Mouse (Mus musculus) hindbrain, embryonic 16.5 days (tissue): ENCODE data around the gene Trmt112. TPM values are rescaled to one million over a fixed set of nuclear protein-coding genes. Genes with fewer than 3 reads are reported as not detected.
A peak's percentile ranks its signal among the peaks of the same experiment; 100 is the strongest.

Experiments used
- ATAC-seq: fragments of 200-750 bp; cut with Nextera tagmentation; 2 replicates; pipeline ENCODE4 v1.8.0; 2017; ENCODE audit warnings: moderate TSS enrichment, moderate library complexity
- H3K27ac ChIP-seq: fragments of 300-500 bp; sonication (generic); 2 replicates; pipeline ENCODE4 v1.5.1; 2014; ENCODE audit warnings: low read depth, mild to moderate bottlenecking, control low read depth, low read length, moderate library complexity
- H3K27me3 ChIP-seq: fragments of 300-500 bp; sonication (generic); replicated peaks from 2 replicates; pipeline ENCODE4 v1.6.1; 2014; ENCODE audit warnings: low read length; ENCODE audit not compliant: control insufficient read depth, insufficient read depth
- H3K36me3 ChIP-seq: fragments of 300-500 bp; sonication (generic); 2 replicates; pipeline ENCODE4 v1.6.1; 2014; ENCODE audit warnings: mild to moderate bottlenecking, low read length, moderate library complexity, mixed read lengths; ENCODE audit not compliant: control insufficient read depth, insufficient read depth
- H3K4me1 ChIP-seq: fragments of 300-500 bp; sonication (generic); 2 replicates; pipeline ENCODE4 v1.6.1; 2014; ENCODE audit warnings: low read depth, low read length; ENCODE audit not compliant: control insufficient read depth, insufficient read depth
- H3K4me2 ChIP-seq: fragments of 300-500 bp; sonication (generic); 2 replicates; pipeline ENCODE4 v1.6.1; 2014; ENCODE audit warnings: mild to moderate bottlenecking, low read length, control low read depth, moderate library complexity
- H3K4me3 ChIP-seq: fragments of 300-500 bp; sonication (generic); 2 replicates; pipeline ENCODE4 v1.5.1; 2014; ENCODE audit warnings: mild to moderate bottlenecking, low read length, control low read depth, moderate library complexity
- H3K9ac ChIP-seq: fragments of 300-500 bp; sonication (generic); 2 replicates; pipeline ENCODE4 v1.6.1; 2014; ENCODE audit warnings: low read depth, mild to moderate bottlenecking, control low read depth, low read length, moderate library complexity
- H3K9me3 ChIP-seq: fragments of 300-500 bp; sonication (generic); 2 replicates; pipeline ENCODE4 v1.6.1; 2014; ENCODE audit warnings: mild to moderate bottlenecking, low read length, moderate library complexity; ENCODE audit not compliant: control insufficient read depth
- WGBS: fragments of 180-500 bp; shearing (Covaris S2); extraction: QIAGEN DNeasy Blood & Tissue Kit; methylation state at CpG from one replicate; pipeline ENCODE4 v1.1.7; 2014; 5-methylcytosine and 5-hydroxymethylcytosine counted together
- polyA plus RNA-seq: library from polyadenylated mRNA; unstranded; fragments of >200 nt; fragmentation: Nextera tagmentation; extraction: Ambion mirVana; gene quantifications from 2 replicates; pipeline ENCODE4 v1.2.1, GENCODE M21; 2015

Gene Trmt112
- polyA plus RNA-seq, 1 experiment from 2014 or later, result 101 TPM

GRCm38 (mm10) chr19:6940396-6941351, 31.2 kb downstream of the Trmt112 start:
- no peaks in the 10 kb centered on the region for H3K9me3 ChIP-seq
- WGBS, result 19% methylated on average over 29 of the region's 29 CpGs
- peak overlapping the region; percentile 95 for H3K9ac ChIP-seq
- ATAC-seq, result peak; percentile 7
- peak overlapping the region; percentile 86 for H3K4me3 ChIP-seq
- H3K4me2 ChIP-seq, result peak overlapping the region; percentile 76
- H3K36me3 ChIP-seq, result no peaks in the 10 kb centered on the region
- peaks cover 35% of the 10 kb centered on the region for H3K4me1 ChIP-seq
- peaks cover 10% of the 10 kb centered on the region for H3K27me3 ChIP-seq
- peak overlapping the region; percentile 97 for H3K27ac ChIP-seq

GRCm38 (mm10) chr19:6941372-6942248, 32.1 kb downstream of the Trmt112 start, which contains the start of gene Bad:
TSS of gene Bad (plus strand) at chr19:6941861.
- H3K9ac ChIP-seq, result peak within 1 kb of the TSS; percentile 95
- H3K9me3 ChIP-seq, result no peaks in the 10 kb centered on the region
- no peaks in the 10 kb centered on the region for H3K36me3 ChIP-seq
- peak within 1 kb of the TSS; percentile 97 for H3K27ac ChIP-seq
- H3K4me2 ChIP-seq, result peak within 1 kb of the TSS; percentile 76
- peak; percentile 83 for ATAC-seq
- WGBS, result under 1% methylated on average over 82 of the region's 83 CpGs
- H3K4me3 ChIP-seq, result peak within 1 kb of the TSS; percentile 86
- peaks cover 3% of the 10 kb centered on the region; the same call in 1 of the 2 replicates for H3K27me3 ChIP-seq
- peaks cover 35% of the 10 kb centered on the region for H3K4me1 ChIP-seq

GRCm38 (mm10) chr19:6942249-6942691, 32.8 kb downstream of the Trmt112 start, which contains the start of gene Gpr137:
TSS of gene Gpr137 (minus strand) at chr19:6942480.
- Histone ChIP-seq H3K27ac (peak within 1 kb of the TSS; percentile 97), H3K9ac (peak within 1 kb of the TSS; percentile 95), H3K36me3 (no peaks in the 10 kb centered on the region; the same call in 1 of the 2 replicates), H3K4me3 (peak within 1 kb of the TSS; percentile 86), H3K9me3 (no peaks in the 10 kb centered on the region), H3K4me1 (peaks cover 35% of the 10 kb centered on the region), H3K27me3 (no peaks in the 10 kb centered on the region; the same call in 1 of the 2 replicates), H3K4me2 (peak within 1 kb of the TSS; percentile 76)
- peak; percentile 81 for ATAC-seq
- WGBS, result under 1% methylated on average over 27 of the region's 27 CpGs

- peak overlapping the region; percentile 97 for H3K27ac ChIP-seq
- no peaks in the 10 kb centered on the region; the same call in 1 of the 2 replicates for H3K36me3 ChIP-seq
- 23% methylated on average over 5 of the region's 5 CpGs for WGBS
- ATAC-seq, result peak; percentile 5; the same call in 1 of the 2 replicates
- no peaks in the 10 kb centered on the region for H3K27me3 ChIP-seq
- H3K4me3 ChIP-seq, result peak overlapping the region; percentile 86
- H3K4me2 ChIP-seq, result peak overlapping the region; percentile 76
- peak overlapping the region; percentile 95 for H3K9ac ChIP-seq
- no peaks in the 10 kb centered on the region for H3K9me3 ChIP-seq
- peaks cover 35% of the 10 kb centered on the region for H3K4me1 ChIP-seq
Observed at GRCm38 (mm10) chr19:6942764-6943163, 33.3 kb downstream of the Trmt112 start.

GRCm38 (mm10) chr19:6943709-6944108, 34.2 kb downstream of the Trmt112 start:
- Histone ChIP-seq H3K9ac (no peak overlapping the region), H3K36me3 (no peaks in the 10 kb centered on the region; the same call in 1 of the 2 replicates), H3K27ac (no peak overlapping the region), H3K27me3 (no peaks in the 10 kb centered on the region), H3K4me3 (no peak overlapping the region), H3K4me2 (no peak overlapping the region), H3K9me3 (no peaks in the 10 kb centered on the region), H3K4me1 (peaks cover 29% of the 10 kb centered on the region)
- 94% methylated on average over 6 of the region's 6 CpGs for WGBS
- no peak for ATAC-seq

- peaks cover 20% of the 10 kb centered on the region for H3K4me1 ChIP-seq
- no peak overlapping the region for H3K4me3 ChIP-seq
- no peak overlapping the region for H3K9ac ChIP-seq
- no peak for ATAC-seq
- H3K4me2 ChIP-seq, result no peak overlapping the region
- H3K36me3 ChIP-seq, result no peaks in the 10 kb centered on the region; the same call in 1 of the 2 replicates
- no peaks in the 10 kb centered on the region for H3K9me3 ChIP-seq
- WGBS, result 56% methylated on average over 4 of the region's 4 CpGs
- no peak overlapping the region for H3K27ac ChIP-seq
- no peaks in the 10 kb centered on the region for H3K27me3 ChIP-seq
Observed at GRCm38 (mm10) chr19:6947742-6948141, 38.2 kb downstream of the Trmt112 start.

- ATAC-seq, result no peak
Observed at GRCm38 (mm10) chr19:6948186-6948585, 38.7 kb downstream of the Trmt112 start.

GRCm38 (mm10) chr19:6949532-6949931, 40.0 kb downstream of the Trmt112 start:
- WGBS, result 92% methylated on average over 5 of the region's 5 CpGs
- Histone ChIP-seq H3K36me3 (no peaks in the 10 kb centered on the region; the same call in 1 of the 2 replicates), H3K27me3 (no peaks in the 10 kb centered on the region), H3K9me3 (no peaks in the 10 kb centered on the region), H3K4me1 (peaks cover 19% of the 10 kb centered on the region), H3K4me2 (no peak overlapping the region), H3K9ac (no peak overlapping the region), H3K4me3 (no peak overlapping the region), H3K27ac (no peak overlapping the region)
- ATAC-seq, result no peak

More at GRCm38 (mm10) chr19:6948186-6948585, 38.7 kb downstream of the Trmt112 start:
- Histone ChIP-seq H3K9me3 (no peaks in the 10 kb centered on the region), H3K9ac (no peak overlapping the region), H3K27me3 (no peaks in the 10 kb centered on the region), H3K4me2 (no peak overlapping the region), H3K27ac (no peak overlapping the region), H3K4me1 (peaks cover 20% of the 10 kb centered on the region), H3K4me3 (no peak overlapping the region), H3K36me3 (no peaks in the 10 kb centered on the region; the same call in 1 of the 2 replicates)
- 64% methylated on average over 4 of the region's 4 CpGs for WGBS
